Mouse (Mus musculus) megakaryocyte progenitor cell, adult 5-6 weeks (primary cell): ENCODE data around the gene Dnajb11. TPM values are rescaled to one million over a fixed set of nuclear protein-coding genes. Genes with fewer than 3 reads are reported as not detected.

Experiments
- ATAC-seq: replicated peaks from 2 replicates; pipeline ENCODE4 v1.8.0; 2016; ENCODE audit warnings: mild to moderate bottlenecking, moderate TSS enrichment, inconsistent platforms; ENCODE audit not compliant: poor library complexity
- total RNA-seq, 2 experiments: library from RNA; stranded (forward) in 1 of 2; stranded (reverse) in 1 of 2; fragments of 157-497, 149-512 nt in 1 of 2; fragments of 200-1000 nt in 1 of 2; gene quantifications; 2 replicates each; pipeline versions ENCODE4 v1.2.3 to v1.2.4; 2015 to 2017

Dnajb11 gene
- total RNA-seq, 2 experiments from 2014 or later = 86.1 to 186 TPM

DNA sequence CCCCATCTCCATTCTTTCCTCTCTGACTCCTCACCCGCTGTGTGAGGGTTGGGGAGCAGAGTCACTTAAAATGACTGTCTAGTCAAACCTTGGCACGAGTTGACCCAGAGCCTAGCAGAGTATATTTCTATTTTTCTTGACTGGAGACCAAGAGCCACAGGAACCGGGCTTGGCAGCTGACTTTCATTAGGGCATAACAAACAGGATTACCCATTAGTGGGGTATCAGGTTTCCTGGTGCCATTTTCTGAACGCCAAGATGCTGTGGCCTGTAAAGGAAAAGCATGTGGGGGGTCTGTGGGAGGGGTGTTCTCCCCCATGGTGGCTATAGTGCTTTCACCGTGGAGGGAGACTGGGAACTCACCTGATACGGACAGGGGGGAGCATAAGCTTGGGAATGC lies 23.3 kb downstream of the Dnajb11 start:
- no peak for ATAC-seq

DNA sequence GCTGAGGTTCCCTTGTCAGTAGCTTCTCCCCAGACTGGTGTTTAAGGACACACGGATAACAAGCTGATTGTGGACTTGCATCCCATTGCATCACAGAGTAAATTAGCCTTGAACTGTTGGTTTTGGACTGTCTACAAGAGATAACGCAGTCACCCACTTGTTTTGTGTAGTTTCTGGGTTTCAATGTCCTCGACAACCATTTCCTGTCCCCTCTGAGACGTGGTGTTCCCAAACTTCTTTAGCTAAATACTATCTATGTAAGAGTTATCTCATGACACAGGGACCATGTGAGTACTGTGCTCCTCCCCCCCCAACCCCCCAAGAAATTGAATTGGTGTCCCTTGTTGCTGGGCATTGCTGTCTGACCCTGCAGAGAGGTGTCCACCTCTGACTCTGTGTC lies 23.8 kb downstream of the Dnajb11 start:
- no peak for ATAC-seq

DNA sequence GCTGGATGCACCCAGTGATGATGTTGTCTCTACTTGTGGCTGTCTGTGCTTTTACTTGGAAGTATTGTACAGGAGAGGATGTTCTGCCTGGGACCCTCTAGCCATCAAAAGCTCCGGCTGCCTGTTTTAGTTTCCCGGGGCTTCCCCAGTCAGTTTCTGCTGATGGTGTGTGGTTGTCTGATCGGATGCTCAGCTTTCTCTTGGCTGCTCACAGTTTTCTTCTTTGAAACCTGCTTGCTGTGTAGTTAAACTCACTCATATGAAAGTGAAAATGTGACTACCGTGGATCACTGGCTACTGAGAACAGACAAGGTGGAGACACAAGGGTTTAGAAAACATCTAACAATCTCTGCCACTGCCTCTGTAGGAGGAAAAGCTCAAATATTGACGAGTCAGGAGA lies 25.8 kb downstream of the Dnajb11 start:
- ATAC-seq = no peak

DNA sequence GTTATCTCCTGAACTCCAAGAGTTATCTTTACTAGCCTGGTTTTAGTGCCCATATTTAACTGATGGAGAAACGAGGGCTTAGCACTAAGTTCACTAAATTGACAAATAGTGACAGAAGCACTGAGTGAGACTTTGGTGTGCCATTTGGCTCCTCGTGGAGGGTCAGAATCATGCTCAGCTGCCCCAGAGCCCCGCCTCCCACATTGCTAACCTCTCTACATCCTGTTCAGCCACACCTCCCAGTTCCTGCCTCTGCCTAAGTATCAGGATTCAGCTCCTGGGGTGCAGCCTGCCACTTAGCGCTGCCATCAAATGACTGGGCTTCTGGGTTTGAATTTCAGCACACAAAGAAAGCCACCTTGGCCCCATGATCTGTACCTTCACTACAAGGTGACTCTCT lies 27.7 kb downstream of the Dnajb11 start:
- ATAC-seq = no peak

DNA sequence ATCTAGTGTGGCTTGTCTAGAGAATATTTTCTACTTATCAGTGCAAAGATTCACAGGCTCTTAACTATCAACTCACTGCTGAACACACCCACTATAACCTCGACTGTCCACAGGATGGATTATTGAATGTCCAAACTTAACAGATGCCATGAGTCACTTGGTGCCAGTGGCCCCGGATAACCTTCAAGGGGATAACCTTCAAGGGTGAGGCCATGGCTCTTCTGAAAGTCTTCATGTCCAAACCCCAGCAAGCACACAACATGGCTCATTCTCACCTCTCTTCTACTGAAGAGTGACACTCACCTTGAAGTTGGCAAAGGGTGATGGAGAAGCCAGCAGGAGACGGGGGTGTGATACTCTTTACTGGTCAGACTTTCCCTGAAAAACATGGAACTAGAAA lies 29.1 kb downstream of the Dnajb11 start:
- no peak for ATAC-seq

DNA sequence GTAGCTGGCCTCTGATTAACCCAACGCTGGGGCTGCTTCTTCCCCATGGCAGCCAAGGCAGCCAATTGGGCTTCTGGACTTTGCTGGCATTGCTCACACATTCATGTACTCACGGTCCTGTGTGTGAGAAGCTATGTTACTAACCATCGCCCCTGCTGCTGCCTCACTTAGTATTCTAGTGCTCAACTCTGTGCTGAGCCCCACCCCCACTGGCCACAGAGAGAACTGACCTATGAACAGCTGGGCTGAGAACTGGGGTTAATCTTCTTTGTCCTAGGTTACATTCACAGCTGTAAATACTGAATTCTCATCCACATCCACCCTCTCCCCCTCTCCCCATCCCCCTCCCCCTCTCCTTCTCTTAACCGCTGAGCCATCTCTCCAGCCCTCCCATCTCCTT lies 31.2 kb downstream of the Dnajb11 start:
- ATAC-seq = no peak

DNA sequence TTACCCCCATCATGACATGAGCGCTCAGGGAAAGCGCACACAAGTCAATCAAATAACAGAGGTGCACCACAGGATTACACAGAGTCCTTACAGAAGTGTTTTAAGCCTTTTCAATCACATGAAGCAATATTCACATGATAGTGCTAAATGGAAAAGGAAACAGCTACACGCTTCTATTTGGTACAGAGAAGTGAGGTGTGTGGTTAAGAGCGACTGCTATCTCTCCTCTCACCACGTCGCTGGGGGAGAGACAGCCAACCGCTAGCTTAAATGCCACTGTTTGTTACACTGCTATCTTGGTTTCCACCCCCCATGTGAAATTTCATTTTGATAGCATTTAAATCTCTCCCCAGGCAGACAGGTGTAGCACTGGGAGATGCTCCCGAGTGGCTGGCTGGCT lies 32.1 kb downstream of the Dnajb11 start:
- peak; percentile 48; the same call in 1 of the 2 replicates for ATAC-seq

DNA sequence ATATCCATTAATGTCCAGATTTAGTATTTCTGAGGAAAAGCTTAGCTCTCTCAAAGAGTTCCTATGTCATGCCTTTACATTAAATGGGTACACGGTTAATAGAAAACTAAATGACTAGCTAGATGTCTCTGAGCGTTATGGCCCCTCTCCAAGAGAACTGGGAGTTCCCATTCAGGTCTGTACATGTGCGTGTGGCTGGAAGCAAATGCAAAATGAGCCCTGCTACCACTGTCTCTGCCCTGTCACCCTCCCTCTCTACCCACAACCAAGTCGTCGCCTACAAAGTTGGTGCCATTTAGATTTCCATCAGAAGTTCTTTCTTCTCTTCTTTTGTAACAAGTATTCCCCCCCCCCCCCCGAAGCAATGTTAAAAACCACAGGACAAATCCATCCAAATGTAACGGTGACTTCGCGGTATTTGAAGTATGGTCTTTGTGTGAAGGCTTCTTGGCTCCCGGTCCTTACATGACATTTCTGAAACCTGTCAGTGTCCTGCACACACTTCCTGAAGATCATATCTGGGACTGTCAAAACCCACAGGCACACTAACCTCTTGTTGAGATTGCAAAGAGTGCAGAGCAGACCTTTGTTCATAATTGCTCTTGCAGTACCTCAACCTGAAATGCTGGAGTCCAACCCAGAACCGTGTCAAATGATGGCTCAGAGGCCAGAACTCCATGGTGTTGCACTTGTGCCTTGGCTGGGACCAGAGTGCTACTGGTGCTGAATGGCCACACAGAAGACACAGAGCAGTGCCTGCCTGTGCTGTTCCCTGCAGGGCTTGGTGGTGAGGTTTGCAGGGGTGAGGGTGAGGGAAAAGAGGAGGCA lies 33.3 kb downstream of the Dnajb11 start, which contains the start of gene Ahsg:
TSS of gene Ahsg (plus strand) at position 595 of the 828 bp plus-strand sequence.
- ATAC-seq = peak; percentile 39; the same call in 1 of the 2 replicates

DNA sequence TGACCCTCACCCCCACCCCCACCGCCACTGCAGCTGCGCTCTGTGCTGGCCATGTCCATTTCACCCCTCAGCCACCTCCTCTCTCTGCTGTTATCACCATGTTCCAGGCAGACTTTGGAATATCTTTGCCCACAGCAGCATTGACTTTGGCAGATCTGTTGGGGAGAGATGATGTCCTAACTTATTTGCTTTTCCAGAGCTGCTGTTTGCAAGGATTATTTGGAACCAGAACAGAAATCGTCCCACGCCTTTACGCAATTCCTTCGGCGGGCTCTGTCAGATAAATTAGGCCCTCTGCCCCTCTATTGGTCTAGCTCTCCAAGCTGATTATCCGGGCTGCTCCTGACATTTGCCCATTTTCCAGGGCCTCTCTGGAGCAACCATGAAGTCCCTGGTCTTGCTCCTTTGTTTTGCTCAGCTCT lies 34.1 kb downstream of the Dnajb11 start:
- ATAC-seq = no peak

DNA sequence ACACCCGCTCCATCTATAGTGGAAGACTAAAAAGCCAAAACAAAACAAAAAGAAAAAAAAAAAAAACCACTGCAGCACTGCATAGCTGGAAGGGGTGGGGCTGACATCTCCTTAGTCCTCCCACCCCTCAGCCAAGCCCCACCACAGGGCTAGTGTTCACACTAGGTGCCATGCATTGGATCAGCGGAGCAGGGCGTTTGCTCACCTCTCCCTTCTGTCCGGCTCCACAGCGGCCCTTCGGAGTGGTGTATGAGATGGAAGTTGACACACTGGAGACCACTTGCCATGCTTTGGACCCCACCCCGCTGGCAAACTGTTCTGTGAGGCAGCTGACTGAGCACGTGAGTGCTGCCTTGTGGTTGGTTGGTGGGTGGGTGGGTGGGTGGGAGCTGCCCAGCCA lies 36.5 kb downstream of the Dnajb11 start:
- no peak for ATAC-seq

DNA sequence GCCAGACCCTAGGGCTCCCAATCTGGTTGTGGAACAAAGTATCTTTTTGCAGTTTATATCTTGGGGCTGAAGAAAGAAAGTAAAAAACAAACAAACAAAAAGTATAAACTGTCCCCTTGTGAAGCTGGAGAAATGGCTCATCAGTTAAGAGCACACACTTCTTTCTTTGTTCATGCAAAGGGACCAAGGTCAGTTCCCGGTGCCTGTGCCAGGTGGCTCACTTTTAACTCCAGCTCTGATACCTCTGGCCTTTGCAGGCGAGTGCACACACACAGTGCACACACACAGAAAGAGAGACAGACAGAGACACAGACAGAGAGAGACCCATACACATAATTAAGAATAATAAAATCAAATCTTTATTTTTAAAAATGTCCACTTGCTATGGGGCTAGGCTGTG lies 39.0 kb downstream of the Dnajb11 start:
- no peak for ATAC-seq

DNA sequence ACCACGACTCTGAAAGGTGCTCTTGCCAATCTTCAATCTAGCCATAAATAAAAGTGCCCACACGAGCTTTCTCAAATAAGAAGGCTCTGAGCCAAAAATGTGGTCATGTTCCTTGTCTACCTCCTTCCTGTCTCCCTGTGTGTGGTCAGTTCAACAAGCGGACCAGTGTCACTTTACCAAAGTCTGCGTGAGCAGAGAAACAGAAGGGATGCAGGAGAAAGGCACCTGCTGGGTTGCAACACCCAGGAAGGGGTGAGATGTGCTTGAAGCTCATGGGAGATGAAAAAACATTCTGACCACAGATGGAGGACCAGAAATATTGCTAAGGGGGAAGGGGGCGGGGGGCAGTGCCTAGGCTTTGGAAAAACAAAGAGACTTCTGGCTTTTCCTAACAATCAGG lies 41.7 kb downstream of the Dnajb11 start:
- ATAC-seq = no peak

DNA sequence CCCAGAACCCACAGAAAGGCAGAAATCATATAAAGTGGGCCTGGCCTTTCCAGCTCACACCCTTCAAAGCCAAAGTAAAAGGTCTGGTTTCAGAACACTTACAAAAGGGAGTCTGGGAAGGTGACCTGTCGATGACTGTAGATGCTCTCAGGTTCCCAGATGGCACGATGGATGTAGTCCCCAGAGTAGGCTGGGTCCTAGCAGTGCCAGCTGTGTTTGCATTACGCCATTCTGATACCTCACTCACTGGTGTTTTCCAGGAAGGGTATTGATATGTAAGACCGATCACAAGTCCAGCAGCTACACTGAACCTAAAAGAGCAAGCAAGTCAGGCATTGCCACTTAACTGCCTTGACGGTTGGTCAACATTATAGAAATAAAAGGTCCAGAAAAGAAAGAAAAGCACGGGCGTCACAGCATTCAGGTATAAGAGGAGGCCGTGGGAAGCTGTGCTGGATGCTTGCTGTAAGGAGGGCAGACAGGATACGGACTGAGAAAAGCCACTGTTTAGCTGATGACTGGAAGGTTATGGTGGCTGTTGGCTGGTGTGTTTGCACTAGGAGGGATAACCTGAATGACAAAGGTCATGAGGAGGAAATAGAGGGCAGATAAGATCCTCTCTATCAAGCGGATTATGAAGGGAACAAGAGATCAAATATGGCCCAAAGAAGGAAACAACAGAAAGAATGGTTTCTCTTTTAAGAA lies 42.4 kb downstream of the Dnajb11 start:
- ATAC-seq = no peak

DNA sequence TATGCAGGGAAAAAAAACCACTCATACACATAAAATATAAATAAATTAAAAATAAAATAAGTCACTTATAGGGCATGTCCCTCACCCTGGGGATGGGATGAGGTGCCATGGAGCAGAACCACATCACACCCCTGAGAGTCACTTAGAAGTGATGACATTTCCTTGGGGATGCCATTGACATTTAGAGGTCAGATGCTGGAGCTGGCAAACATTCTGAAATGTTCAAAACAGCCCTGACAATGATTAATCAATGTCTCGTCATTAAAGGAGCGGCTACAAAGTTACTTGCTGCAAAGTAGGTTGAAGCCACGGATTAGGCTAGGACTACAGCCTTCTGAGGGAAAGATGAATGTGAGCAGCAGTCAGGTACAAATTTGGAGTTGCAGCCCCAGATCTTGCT lies 43.7 kb downstream of the Dnajb11 start:
- ATAC-seq = no peak

DNA sequence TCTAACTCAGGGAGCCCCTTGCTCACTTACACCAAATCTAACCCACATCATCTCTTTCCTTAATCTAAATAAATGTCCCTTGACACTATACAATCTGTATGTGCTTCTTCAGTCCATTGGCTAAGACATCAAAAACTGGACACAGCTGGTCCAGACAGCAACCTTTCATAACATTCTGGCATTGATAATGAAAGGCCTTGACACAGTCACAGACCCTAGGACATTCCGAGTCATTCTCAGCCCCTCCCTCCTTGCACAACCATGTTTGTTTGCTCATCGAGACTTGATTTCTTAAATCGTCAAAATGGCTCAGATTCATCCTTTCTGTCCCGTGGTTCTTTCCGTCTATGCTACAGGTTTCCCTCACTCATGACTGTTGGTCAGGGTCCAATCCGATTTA lies 51.6 kb downstream of the Dnajb11 start:
- ATAC-seq = no peak

DNA sequence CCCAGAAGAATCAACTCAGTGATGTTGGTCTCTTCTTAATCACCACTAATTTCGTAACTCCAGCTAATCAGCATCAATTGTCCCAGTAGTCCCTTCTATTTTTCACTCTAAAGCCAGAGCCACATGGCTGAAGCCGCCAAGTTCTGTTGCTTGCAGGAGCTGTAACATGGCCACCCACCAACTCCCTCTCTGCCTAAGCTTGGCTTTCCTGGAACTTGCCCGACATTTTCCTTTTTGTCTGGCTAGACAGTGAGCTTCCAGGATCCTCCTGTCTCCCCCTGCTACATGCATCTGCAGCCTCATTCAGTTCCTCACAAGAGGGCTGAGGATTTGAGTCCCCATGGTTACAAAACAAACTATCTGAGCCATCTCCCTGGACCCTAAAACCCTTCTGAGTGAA lies 54.3 kb downstream of the Dnajb11 start:
- ATAC-seq = no peak

DNA sequence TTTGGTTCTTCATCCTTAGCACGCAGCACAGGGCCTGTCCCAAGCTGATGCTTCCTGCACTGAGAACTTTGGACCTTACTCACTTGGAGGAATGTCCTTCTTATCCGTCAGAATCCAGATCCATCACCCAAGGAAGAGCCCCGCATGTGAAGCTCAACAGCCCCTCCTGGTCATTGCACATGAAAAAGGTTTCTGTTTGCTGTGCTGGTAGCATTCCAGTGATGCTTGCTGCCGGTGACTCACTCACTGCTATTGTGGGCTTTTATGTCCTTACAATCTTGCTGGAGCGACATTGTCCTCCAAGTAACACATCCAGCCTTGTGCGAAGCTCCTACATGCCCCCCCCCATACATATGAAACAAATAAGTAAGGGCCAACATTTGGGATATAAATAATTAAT lies 55.2 kb downstream of the Dnajb11 start:
- no peak for ATAC-seq

DNA sequence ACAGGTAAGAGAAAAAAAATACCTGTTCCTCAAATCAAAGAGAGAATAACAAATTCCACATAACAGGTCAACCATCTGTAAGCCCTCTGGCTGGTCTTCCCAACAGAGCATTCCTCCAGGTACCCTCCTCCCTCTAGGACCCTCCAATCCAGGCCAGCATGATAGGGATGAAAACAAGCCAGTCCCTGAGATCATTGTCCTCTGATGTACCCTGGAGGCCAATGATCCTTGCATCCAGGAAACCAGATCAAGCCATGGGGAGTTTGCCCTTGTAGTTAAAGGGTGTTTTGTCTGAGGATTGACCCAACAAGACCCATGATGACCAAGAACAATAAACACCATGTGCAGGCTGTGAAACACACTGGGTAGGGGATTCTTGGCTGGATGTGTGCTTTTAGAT lies 56.6 kb downstream of the Dnajb11 start:
- no peak for ATAC-seq

DNA sequence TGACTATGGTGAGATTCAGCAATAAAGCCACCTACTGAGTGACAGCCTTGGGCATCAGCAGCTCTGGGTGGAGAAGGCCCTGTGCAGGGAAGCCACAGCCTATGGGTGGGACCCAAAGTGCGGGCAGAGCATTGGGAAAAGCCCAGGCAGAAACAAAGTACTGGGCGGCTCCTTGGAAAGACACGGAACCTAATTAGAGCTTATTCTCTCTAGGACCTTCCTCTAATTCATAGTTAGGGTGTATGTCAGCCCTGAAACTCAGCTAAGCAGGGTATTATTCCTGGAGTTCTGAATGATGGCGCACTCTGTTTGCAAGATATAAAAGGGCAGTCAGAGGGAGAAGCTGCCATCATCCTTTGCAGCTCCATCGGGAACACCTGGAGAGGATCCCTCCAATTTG lies 60.4 kb downstream of the Dnajb11 start, which contains the start of gene Fetub:
TSS of gene Fetub (plus strand) at position 301 of the 400 bp plus-strand sequence.
- no peak for ATAC-seq

DNA sequence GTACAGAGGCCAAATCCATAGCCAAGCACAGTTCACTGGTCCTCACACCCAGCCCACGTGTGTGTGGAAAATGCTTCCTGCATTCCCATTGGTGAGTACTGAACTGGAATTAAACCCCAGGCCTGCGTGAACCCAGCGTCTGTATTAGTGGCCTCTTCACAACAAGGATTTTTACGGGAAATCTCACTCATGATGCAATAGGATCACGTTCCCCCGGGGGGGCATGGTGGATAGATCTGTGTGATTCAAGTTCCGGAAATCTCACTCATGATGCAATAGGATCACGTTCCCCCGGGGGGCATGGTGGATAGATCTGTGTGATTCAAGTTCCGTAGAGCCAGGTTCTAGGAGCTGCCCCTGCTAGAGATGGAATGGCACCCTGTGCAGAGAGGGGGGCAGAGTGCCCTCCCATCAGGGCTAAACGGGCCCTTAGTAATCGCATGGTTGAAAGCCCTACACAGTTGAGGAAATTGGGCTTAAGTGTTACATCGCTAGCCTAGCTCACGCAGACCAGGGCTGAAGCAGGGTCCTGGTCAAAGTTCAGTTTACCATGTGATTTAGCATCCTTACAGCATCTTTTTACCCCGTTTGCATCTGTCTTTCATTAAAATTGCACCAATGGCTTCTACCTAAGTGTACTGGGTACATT lies 61.1 kb downstream of the Dnajb11 start:
- ATAC-seq = no peak

DNA sequence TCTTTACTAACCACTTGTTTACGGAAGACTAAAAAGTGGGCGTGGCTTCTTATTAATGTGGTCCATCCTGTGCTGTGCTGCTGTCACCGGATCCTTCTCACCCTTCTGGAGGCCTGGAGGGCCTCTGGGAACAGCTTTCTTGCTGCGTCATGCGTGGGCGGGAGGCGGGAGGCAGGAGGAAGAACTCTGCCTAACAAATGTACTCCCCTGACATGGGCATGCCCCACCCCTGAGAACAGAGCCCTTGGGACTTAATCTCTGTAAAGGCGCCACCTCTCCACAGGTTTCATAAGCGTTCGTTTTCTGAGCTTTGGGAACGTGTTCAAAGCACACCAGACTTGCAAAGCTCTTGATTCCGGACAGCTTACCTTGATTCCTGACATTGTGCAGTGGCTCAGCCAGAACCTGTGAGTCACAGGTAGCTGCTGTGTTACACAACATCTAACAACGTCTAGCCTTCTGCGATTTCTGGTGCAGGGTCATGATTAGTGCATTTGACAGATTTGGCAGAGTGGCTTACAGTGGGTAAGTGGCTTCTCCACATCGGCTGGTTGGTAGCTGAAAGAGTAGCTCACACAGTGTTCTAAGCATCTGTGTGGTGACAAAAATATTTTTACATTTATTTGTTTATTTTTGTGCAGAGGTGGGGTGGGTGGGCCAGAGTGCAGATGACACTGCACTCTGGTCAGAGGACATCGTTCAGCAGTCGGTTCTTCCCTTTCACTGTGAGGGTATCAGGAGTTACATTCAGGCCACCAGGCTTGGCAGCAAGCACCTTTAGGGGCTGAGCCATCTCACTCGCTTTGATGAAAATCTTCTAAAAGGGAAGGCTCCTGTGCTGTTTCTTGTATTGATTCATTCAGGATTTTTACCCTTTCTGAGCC lies 62.6 kb downstream of the Dnajb11 start:
- ATAC-seq = peak; percentile 65
